Mouse (Mus musculus) macrophage (primary cell): ENCODE results near the gene Fnbp1. TPM values are rescaled to one million over a fixed set of nuclear protein-coding genes. Genes with fewer than 3 reads are reported as not detected.

Source experiments
- H3K27ac ChIP-seq: fragments of 350-480 bp; formaldehyde crosslinking; 2 replicates; pipeline ENCODE4 v1.9.0; 2021
- H3K36me3 ChIP-seq: fragments of 350-480 bp; formaldehyde crosslinking; 2 replicates; pipeline ENCODE4 v1.9.0; 2021; ENCODE audit errors: inconsistent target
- H3K4me3 ChIP-seq: fragments of 350-480 bp; formaldehyde crosslinking; 2 replicates; pipeline ENCODE4 v1.9.0; 2021; ENCODE audit errors: inconsistent target
- H3K79me2 ChIP-seq: fragments of 350-480 bp; formaldehyde crosslinking; 2 replicates; pipeline ENCODE4 v1.9.0; 2021; ENCODE audit errors: inconsistent target
- WGBS: methylation state at CpG from one replicate; pipeline ENCODE4 v1.1.7; 2026; ENCODE audit warnings: inconsistent platforms; ENCODE audit not compliant: missing documents; 5-methylcytosine and 5-hydroxymethylcytosine counted together
- polyA plus RNA-seq: library from polyadenylated mRNA; stranded (reverse); fragments of 250-400 nt; gene quantifications from 3 replicates; pipeline ENCODE4 v1.2.4, GENCODE M21; 2018; ENCODE audit warnings: inconsistent platforms

Gene Fnbp1
- polyA plus RNA-seq, 1 experiment from 2014 or later, result 118 TPM

DNA sequence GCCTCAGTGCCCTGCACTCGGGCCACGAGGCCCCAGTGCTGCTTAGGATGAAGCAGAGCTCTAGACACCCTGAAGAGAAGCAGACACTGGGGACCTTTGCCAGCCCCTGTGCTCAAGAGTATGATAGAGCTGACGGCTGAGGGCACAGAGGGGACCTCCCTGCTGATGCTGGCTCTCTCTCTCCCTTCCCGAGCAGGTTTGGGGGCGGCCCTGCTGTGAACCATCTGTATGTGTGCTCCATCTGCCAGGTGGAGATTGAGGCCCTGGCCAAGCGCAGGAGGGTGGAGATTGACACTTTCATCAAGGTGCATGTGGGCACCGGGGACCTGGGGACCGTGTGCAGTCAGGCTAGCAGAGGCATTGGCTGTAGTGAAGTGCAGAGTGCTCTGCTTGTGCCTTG, 123.3 kb downstream of the Fnbp1 start:
- no peaks in the 10 kb centered on the region; the same call in 1 of the 2 replicates for H3K36me3 ChIP-seq
- no peak overlapping the region for H3K27ac ChIP-seq
- WGBS, result 96% methylated on average over 7 of the region's 8 CpGs
- H3K79me2 ChIP-seq, result no peaks in the 10 kb centered on the region
- no peak overlapping the region for H3K4me3 ChIP-seq

DNA sequence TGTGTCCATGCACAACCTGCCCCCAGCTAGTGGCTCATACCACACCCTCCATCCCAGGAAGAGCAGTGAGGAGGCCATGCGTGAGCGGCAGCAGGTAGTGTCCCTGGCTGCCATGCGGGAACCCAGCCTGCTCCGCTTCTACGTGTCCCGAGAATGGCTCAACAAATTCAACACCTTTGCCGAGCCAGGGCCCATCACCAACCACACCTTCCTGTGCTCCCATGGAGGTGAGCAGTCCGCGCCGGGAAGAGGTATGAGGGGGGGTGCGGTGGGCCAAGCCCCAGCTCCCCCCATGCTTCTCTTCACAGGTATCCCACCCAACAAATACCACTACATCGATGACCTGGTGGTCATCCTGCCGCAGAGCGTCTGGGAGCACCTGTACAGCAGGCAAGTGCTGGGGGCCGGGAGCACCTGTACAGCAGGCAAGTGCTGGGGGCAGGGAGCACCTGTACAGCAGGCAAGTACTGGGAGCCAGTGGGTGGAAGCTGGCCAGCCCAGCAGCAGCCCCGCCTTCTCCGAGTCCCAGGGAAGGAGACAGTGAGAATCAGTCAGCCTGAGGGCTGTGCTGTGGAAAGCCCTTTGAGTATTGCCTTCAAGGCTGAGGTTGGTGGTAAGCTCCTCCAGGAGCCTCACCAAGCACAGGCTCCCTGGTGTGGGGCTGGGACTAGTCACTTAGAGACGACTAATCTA, 124.0 kb downstream of the Fnbp1 start:
- Histone ChIP-seq H3K36me3 (no peaks in the 10 kb centered on the region; the same call in 1 of the 2 replicates), H3K79me2 (no peaks in the 10 kb centered on the region), H3K27ac (no peak overlapping the region), H3K4me3 (no peak overlapping the region)
- 95% methylated on average over 17 of the region's 18 CpGs for WGBS

DNA sequence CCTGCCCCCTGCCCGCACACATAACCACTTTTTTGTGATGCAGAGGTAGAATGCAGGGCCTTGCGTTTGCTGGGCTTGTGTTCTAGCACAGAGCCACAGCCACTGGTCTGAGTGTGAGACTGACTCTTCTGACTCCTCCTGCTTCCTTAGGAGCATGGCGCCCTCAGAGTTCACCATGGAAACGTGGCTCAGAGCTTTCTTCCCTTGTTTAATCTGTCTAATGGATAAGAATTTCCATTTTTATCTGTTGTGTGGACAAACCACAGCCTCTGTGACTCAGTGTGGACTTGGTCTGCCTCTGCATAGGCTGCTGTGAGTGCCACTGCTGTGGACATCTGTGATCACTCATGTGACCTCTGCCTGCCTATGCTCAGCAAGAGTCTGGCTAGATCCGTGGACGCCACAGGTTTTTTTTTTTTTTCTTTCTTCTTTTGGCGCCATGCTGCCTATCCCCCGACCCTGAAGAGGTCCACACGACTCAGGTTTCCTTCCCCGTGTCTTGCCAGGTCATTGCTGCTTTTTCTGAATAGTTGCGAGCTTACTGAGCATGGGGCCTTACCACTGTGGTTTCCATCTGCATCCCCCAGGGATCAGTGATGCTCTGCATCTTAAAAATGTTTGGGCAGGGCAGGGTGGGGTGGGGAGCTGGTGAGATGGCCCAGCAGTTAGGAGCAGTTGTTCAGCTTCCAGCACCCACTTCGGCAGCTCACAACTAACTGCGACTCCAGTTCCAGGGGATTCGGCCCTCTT, 128.3 kb downstream of the Fnbp1 start:
- WGBS, result 87% methylated on average over 12 of the region's 14 CpGs
- no peaks in the 10 kb centered on the region; the same call in 1 of the 2 replicates for H3K36me3 ChIP-seq
- no peak overlapping the region for H3K27ac ChIP-seq
- no peak overlapping the region for H3K4me3 ChIP-seq
- no peaks in the 10 kb centered on the region for H3K79me2 ChIP-seq

DNA sequence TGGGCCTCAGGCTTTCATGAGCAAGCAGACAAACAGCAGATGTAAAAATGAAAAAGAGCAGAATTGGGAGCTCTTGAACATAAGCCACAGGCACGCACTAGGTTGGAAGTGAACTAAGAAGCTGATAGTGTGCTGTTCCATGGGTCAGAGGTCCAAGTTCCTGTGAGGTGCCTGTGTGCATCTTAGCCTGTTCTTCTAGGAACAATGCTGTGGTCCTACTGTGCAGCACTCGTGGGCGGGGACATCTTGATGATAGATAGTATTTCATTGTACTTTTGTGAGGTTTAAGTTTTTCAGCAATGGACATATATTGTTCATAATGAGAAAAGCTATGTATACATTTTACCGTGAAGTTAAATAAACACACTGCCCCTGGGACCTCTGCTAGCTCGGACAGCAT, 134.6 kb downstream of the Fnbp1 start:
- H3K79me2 ChIP-seq, result no peaks in the 10 kb centered on the region
- no peak overlapping the region for H3K27ac ChIP-seq
- H3K36me3 ChIP-seq, result no peaks in the 10 kb centered on the region
- WGBS, result 98% methylated on average over 4 of the region's 5 CpGs
- H3K4me3 ChIP-seq, result no peak overlapping the region

DNA sequence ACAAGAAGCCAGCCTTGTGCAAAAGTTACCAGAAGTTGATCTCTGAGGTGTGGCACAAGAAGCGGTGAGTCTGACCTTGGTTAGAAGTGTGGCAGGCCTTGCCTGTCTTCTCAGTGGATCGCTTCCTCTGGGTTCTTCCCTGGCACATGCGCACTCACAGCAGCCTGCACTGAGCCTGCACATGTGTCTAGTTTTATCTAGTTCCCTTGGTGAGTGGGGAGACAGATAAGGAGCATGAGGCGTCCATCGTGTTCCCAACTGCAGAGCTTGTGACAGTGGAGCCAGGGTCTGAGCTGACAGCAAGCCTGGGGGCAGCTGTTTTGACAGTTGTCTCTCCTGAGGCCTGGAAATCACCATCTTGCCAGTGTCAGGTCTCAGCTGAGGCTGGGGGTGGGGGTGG, 135.4 kb downstream of the Fnbp1 start:
- Histone ChIP-seq H3K36me3 (no peaks in the 10 kb centered on the region), H3K27ac (no peak overlapping the region), H3K79me2 (no peaks in the 10 kb centered on the region), H3K4me3 (no peak overlapping the region)
- WGBS, result 94% methylated on average over 4 of the region's 5 CpGs

DNA sequence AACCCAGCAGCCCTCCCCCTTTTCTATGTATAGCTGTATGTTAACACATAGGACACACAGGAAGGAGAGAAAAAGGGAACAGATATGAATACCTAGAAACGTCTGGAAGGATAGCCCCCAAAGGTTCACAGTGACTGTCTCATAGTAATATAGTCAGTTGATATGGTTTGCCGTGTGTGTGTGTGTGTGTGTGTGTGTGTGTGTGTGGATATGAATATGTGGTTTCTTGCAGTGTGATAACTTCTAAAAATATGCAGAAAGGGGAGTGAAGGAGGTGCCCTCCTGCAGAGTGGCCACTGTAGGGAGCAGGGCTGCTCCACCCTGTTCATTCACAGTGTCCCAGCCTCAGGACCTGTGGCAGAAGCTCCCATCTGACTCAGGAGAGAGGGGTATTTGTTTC, 136.4 kb downstream of the Fnbp1 start:
- no peak overlapping the region for H3K27ac ChIP-seq
- H3K36me3 ChIP-seq, result no peaks in the 10 kb centered on the region
- WGBS, result 81% methylated on average over 2 of the region's 2 CpGs
- H3K79me2 ChIP-seq, result no peaks in the 10 kb centered on the region
- H3K4me3 ChIP-seq, result no peak overlapping the region

DNA sequence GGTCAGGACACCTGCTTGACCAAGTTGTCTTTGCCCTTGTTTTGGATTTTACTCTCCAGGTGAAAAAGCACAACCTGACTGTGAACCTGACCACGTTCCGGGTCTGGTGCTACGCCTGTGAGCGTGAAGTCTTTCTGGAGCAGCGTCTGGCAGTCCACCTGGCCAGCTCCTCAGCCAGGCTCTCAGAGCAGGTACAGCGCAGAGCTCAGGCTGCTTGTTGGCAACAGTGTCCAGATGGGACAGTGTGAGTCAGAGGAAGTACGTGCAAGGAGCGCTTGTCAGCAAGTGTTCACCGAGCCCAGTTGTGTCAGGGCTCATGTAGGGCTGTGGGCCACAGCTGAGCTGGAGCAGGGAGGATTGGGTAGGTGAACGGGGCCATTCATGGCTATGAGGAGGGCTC, 139.0 kb downstream of the Fnbp1 start:
- Histone ChIP-seq H3K79me2 (no peaks in the 10 kb centered on the region), H3K36me3 (no peaks in the 10 kb centered on the region), H3K4me3 (no peak overlapping the region), H3K27ac (no peak overlapping the region)
- 95% methylated on average over 10 of the region's 10 CpGs for WGBS

DNA sequence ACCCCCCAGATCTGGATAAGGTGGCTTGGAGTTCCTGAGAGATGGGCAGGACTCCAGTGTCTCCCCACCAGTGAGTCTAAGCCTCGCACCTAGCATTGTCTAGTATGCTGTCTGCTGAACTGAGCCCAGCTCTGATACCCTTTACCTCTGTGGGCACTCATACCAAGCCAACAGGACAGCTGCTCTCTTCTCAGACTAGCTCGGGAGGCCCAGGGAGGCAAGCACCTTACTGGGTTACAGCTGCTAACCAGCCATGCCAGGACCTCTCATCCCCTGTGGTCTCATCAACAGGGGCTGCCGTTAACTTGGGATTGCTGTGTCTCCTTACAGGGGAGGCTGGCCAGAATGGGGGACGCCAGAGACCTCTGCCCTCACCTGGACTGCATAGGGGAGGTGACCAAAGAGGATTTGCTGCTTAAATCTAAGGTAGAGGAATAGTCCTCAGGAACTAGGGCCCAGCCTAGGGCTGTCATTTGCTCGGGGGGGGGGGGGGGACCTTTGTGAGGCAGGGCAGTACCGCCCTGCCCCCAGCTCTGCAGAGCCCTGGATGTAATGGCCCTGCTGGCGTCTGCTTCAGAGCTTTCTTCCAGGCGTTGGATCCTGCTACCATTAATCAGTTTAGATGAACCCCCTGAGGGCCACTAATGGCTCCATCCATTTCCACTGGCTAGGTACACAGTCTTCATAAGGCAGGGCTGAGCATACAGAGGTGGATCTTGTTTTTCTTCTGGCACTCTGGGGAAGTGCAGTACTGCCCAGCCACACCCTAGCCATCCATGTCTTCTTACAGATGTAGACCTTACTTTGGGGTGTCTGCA, 143.2 kb downstream of the Fnbp1 start:
- 92% methylated on average over 8 of the region's 8 CpGs for WGBS
- Histone ChIP-seq H3K79me2 (no peaks in the 10 kb centered on the region), H3K27ac (no peak overlapping the region), H3K4me3 (no peak overlapping the region), H3K36me3 (no peaks in the 10 kb centered on the region)

DNA sequence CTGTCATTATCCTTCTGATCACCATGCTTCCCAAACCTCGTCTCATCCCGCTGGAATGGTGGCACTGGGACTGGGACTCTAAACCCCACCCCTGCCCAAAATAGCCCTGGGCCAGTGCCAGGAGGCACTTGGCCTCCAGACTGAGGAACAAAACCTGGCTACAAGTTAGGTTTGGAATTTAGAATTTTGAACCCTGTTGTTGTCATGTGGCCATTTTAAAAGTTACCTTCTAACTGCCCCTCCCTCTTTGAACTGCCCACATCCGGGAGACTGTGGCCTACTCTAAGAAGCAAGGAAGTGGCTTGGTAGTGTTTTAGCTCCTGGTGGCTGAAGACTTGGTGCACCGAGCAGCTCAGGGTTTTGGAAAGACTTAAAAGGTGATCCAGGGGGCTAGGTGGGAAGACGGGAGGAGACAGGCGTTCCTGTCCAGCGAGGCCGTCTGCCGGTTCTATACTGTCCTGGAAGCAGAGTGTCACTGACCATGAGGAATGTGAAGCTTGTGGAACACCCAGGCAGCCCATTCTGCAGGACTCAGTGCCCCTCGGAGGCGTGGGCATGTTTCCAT, 146.3 kb downstream of the Fnbp1 start:
- 91% methylated on average over 11 of the region's 11 CpGs for WGBS
- no peak overlapping the region for H3K4me3 ChIP-seq

DNA sequence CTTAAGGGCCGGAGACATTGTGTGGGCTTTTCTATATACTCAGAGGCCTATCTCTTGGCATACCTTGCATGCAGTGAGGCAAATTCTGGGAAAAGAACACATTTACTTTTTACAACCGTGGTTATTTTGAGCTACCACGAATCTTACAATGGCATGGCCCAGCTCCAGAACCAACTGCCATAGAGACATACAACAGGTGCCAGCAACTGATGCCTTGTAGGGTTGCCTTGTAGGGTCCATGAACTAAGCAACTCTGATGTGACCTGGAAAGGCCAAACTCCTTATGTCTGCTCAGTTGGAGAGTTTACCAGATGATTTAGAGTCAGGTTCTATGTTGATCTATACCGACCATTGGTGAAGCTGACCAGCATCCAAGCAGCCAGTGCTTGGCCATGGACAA, 147.0 kb downstream of the Fnbp1 start:
- H3K4me3 ChIP-seq, result no peak overlapping the region
- 94% methylated on average over 4 of the region's 4 CpGs for WGBS
- H3K36me3 ChIP-seq, result no peaks in the 10 kb centered on the region
- no peak overlapping the region for H3K27ac ChIP-seq
- H3K79me2 ChIP-seq, result no peaks in the 10 kb centered on the region

More for the DNA sequence above, 146.3 kb downstream of the Fnbp1 start:
- Histone ChIP-seq H3K79me2 (no peaks in the 10 kb centered on the region), H3K36me3 (no peaks in the 10 kb centered on the region), H3K27ac (no peak overlapping the region)

DNA sequence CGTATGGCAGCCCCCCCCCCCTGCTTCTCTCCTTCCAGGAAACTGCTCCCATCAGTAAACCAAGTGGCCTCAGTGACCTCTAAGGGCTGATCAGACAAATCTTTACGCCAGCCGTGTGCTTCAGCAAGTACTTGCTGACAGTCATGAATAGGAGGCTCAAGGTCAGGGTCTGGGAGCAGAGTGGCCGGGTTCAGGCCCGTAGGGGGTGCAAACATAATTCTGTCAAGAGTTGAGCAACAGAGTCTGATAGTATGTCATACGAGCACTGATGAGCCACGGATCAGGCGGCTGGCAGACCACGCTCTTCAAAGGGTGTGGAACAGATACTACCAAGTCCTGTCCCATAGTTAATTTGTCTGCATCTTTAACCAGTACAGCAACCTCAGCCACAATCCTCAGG, 151.6 kb downstream of the Fnbp1 start:
- no peaks in the 10 kb centered on the region for H3K79me2 ChIP-seq
- H3K36me3 ChIP-seq, result no peaks in the 10 kb centered on the region
- no peak overlapping the region for H3K27ac ChIP-seq
- no peak overlapping the region for H3K4me3 ChIP-seq
- WGBS, result 96% methylated on average over 9 of the region's 9 CpGs

DNA sequence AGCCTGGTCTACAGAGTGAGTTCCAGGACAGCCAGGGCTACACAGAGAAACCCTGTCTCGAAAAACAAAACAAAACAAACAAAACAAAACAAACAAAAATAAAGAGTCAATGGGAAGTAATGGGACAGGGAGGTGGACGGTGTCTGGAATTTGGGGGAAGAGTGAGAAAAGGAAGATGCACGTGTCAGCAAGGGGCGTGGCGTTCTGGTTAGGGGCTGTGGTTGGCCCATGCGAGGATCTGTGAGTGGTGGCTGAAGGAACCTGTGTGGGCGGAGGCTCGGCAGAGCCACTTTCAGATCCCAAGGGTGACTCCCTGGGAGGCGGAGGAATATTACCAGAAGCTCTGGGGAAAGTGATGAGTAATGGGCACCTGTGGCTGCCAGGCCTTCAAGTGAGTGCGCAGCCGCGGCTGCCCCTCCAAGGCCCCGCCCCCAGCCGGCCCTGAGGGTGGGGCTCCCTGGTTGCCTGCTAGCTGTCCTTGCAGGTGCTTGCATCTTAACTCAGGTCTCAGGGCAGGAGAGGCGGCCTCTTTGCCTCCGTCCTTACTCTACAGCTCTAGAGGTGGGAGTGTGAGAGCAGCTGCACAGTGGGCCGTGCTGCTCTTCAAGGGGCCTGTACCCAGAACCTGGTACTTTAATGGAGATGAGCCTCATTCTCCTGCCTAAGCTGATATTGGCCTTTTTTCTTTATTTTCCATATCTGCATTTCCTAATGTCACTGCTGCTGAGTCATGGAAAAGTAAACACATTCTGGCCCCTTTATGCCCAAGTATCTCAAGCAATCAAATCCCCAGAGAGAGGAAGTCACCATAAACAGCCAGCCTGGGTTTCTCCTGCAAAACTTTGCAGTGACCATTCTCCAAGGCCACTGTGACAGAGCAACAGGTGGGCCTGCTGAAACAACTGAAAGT, 156.4 kb downstream of the Fnbp1 start:
- Histone ChIP-seq H3K36me3 (no peaks in the 10 kb centered on the region), H3K4me3 (no peak overlapping the region), H3K27ac (no peak overlapping the region), H3K79me2 (peaks cover 11% of the 10 kb centered on the region)
- 55% methylated on average over 16 of the region's 17 CpGs for WGBS

DNA sequence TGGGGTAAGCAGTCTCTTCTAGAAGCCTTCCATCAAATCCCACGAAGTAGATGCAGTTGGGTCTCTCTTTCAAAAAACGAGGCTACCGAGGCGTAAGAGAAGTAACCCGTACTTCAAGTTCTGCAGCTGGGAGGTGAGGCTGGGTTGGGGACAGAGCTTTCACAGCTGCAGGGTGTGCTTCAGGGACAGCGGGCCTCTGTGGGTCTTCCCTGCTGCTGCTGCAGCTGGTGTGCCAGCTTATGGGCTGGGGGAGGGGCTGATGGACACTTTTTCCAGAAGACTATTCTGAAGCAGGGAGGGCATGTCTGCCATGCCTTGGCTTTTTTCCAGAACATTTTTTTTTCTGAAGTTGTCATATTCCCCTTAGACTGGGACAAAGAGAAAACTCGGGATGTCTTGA, 158.8 kb downstream of the Fnbp1 start:
- Histone ChIP-seq H3K36me3 (peaks cover 12% of the 10 kb centered on the region; the same call in 1 of the 2 replicates), H3K79me2 (peaks cover 11% of the 10 kb centered on the region), H3K27ac (no peak overlapping the region), H3K4me3 (peak overlapping the region; percentile 98; the same call in 1 of the 2 replicates)
- WGBS, result 81% methylated on average over 7 of the region's 7 CpGs
